Mouse (Mus musculus): ENCODE measurements at regions not wholly inside any gene's neighbourhood (a gene's known extent, or its start where the extent isn't known, plus 50 kb on each side); places are given as distances from the start of the nearest gene placed in this dataset.

- Histone ChIP-seq H3K9me3 (ENCODE audit: low read length) (no peaks in the 10 kb centered on the region), H3K4me1 (ENCODE audit: insufficient read depth, low read length) (peaks cover 11% of the 10 kb centered on the region; the same call in 1 of the 2 replicates), H3K4me2 (replicated peaks; ENCODE audit: low read depth, low read length) (peak overlapping the region; percentile 27; the same call in 1 of the 2 replicates), H3K27me3 (ENCODE audit: insufficient read depth, low read length) (no peaks in the 10 kb centered on the region), H3K27ac (ENCODE audit: low read length) (no peak overlapping the region), H3K36me3 (ENCODE audit: insufficient read depth, low read length) (no peaks in the 10 kb centered on the region), H3K9ac (replicated peaks; ENCODE audit: low read length) (no peak overlapping the region), H3K4me3 (ENCODE audit: low read length) (no peak overlapping the region)
- WGBS, result 54% methylated on average over 7 of the region's 7 CpGs
- peak; percentile 49; the same call in 1 of the 2 replicates for ATAC-seq (ENCODE audit: low FRiP score, low TSS enrichment)
Measured at GRCm38 (mm10) chr15:61239414-61239813, 316.6 kb upstream of the A1bg start.

- H3K36me3 ChIP-seq (ENCODE audit: insufficient read depth, low read length), result no peaks in the 10 kb centered on the region
- no peak overlapping the region for H3K4me3 ChIP-seq (ENCODE audit: low read length)
- peaks cover 11% of the 10 kb centered on the region; the same call in 1 of the 2 replicates for H3K4me1 ChIP-seq (ENCODE audit: insufficient read depth, low read length)
- 60% methylated on average over 10 of the region's 12 CpGs for WGBS
- H3K27ac ChIP-seq (ENCODE audit: low read length), result no peak overlapping the region
- peak; percentile 57 for ATAC-seq (ENCODE audit: low FRiP score, low TSS enrichment)
- no peaks in the 10 kb centered on the region for H3K9me3 ChIP-seq (ENCODE audit: low read length)
- H3K4me2 ChIP-seq (replicated peaks; ENCODE audit: low read depth, low read length), result 0 out of 2 replicates have a peak overlapping the region, but pooled peaks have one; percentile 27
- H3K27me3 ChIP-seq (ENCODE audit: insufficient read depth, low read length), result no peaks in the 10 kb centered on the region
- no peak overlapping the region for H3K9ac ChIP-seq (replicated peaks; ENCODE audit: low read length)
Measured at GRCm38 (mm10) chr15:61238996-61239395, 316.2 kb upstream of the A1bg start.

- 65% methylated on average over 3 of the region's 3 CpGs for WGBS
- H3K27ac ChIP-seq (ENCODE audit: low read length), result no peak overlapping the region
- no peak for ATAC-seq (ENCODE audit: low FRiP score, low TSS enrichment)
Measured at GRCm38 (mm10) chr15:61229579-61229978, 306.8 kb upstream of the A1bg start.

GRCm38 (mm10) chr15:61222923-61223322 is 300.1 kb upstream of the A1bg start:
- ATAC-seq (ENCODE audit: low FRiP score, low TSS enrichment), result no peak
- WGBS, result 36% methylated on average over 1 of the region's 1 CpGs
- Histone ChIP-seq H3K27me3 (ENCODE audit: insufficient read depth, low read length) (no peaks in the 10 kb centered on the region), H3K36me3 (ENCODE audit: insufficient read depth, low read length) (no peaks in the 10 kb centered on the region), H3K4me2 (replicated peaks; ENCODE audit: low read depth, low read length) (no peak overlapping the region), H3K9me3 (ENCODE audit: low read length) (no peaks in the 10 kb centered on the region), H3K4me1 (ENCODE audit: insufficient read depth, low read length) (no peaks in the 10 kb centered on the region), H3K4me3 (ENCODE audit: low read length) (no peak overlapping the region), H3K9ac (replicated peaks; ENCODE audit: low read length) (no peak overlapping the region), H3K27ac (ENCODE audit: low read length) (no peak overlapping the region)

More at GRCm38 (mm10) chr15:61229579-61229978, 306.8 kb upstream of the A1bg start:
- no peaks in the 10 kb centered on the region for H3K27me3 ChIP-seq (ENCODE audit: insufficient read depth, low read length)
- H3K9me3 ChIP-seq (ENCODE audit: low read length), result no peaks in the 10 kb centered on the region
- H3K4me1 ChIP-seq (ENCODE audit: insufficient read depth, low read length), result no peaks in the 10 kb centered on the region
- H3K4me2 ChIP-seq (replicated peaks; ENCODE audit: low read depth, low read length), result no peak overlapping the region
- H3K36me3 ChIP-seq (ENCODE audit: insufficient read depth, low read length), result no peaks in the 10 kb centered on the region
- H3K4me3 ChIP-seq (ENCODE audit: low read length), result no peak overlapping the region
- H3K9ac ChIP-seq (replicated peaks; ENCODE audit: low read length), result no peak overlapping the region

- no peak overlapping the region for H3K27ac ChIP-seq (ENCODE audit: low read length)
- no peaks in the 10 kb centered on the region for H3K27me3 ChIP-seq (ENCODE audit: insufficient read depth, low read length)
- H3K36me3 ChIP-seq (ENCODE audit: insufficient read depth, low read length), result no peaks in the 10 kb centered on the region
- no peak for ATAC-seq (ENCODE audit: low FRiP score, low TSS enrichment)
- H3K9me3 ChIP-seq (ENCODE audit: low read length), result no peaks in the 10 kb centered on the region
- H3K9ac ChIP-seq (replicated peaks; ENCODE audit: low read length), result no peak overlapping the region
- no peaks in the 10 kb centered on the region for H3K4me1 ChIP-seq (ENCODE audit: insufficient read depth, low read length)
- H3K4me2 ChIP-seq (replicated peaks; ENCODE audit: low read depth, low read length), result no peak overlapping the region
- no peak overlapping the region for H3K4me3 ChIP-seq (ENCODE audit: low read length)
Measured at GRCm38 (mm10) chr15:61210161-61210560, 287.3 kb upstream of the A1bg start.

GRCm38 (mm10) chr15:61189981-61190380 is 267.2 kb upstream of the A1bg start:
- Histone ChIP-seq H3K27me3 (ENCODE audit: insufficient read depth, low read length) (no peaks in the 10 kb centered on the region), H3K4me1 (ENCODE audit: insufficient read depth, low read length) (no peaks in the 10 kb centered on the region), H3K9me3 (ENCODE audit: low read length) (no peaks in the 10 kb centered on the region), H3K36me3 (ENCODE audit: insufficient read depth, low read length) (no peaks in the 10 kb centered on the region), H3K4me3 (ENCODE audit: low read length) (no peak overlapping the region), H3K4me2 (replicated peaks; ENCODE audit: low read depth, low read length) (no peak overlapping the region), H3K27ac (ENCODE audit: low read length) (no peak overlapping the region), H3K9ac (replicated peaks; ENCODE audit: low read length) (no peak overlapping the region)
- 95% methylated on average over 1 of the region's 1 CpGs for WGBS
- no peak for ATAC-seq (ENCODE audit: low FRiP score, low TSS enrichment)

GRCm38 (mm10) chr15:61189481-61189880 is 266.7 kb upstream of the A1bg start:
- H3K9me3 ChIP-seq (ENCODE audit: low read length), result no peaks in the 10 kb centered on the region
- 0 out of 2 replicates have a peak, but pooled peaks cover under 1% of the 10 kb centered on the region for H3K4me1 ChIP-seq (ENCODE audit: insufficient read depth, low read length)
- no peak overlapping the region for H3K4me2 ChIP-seq (replicated peaks; ENCODE audit: low read depth, low read length)
- H3K4me3 ChIP-seq (ENCODE audit: low read length), result no peak overlapping the region
- ATAC-seq (ENCODE audit: low FRiP score, low TSS enrichment), result no peak
- 57% methylated on average over 8 of the region's 8 CpGs for WGBS
- no peak overlapping the region for H3K9ac ChIP-seq (replicated peaks; ENCODE audit: low read length)
- no peaks in the 10 kb centered on the region for H3K36me3 ChIP-seq (ENCODE audit: insufficient read depth, low read length)
- no peaks in the 10 kb centered on the region for H3K27me3 ChIP-seq (ENCODE audit: insufficient read depth, low read length)
- no peak overlapping the region for H3K27ac ChIP-seq (ENCODE audit: low read length)

- Histone ChIP-seq H3K9ac (replicated peaks; ENCODE audit: low read length) (no peak overlapping the region), H3K4me3 (ENCODE audit: low read length) (no peak overlapping the region), H3K9me3 (ENCODE audit: low read length) (no peaks in the 10 kb centered on the region), H3K36me3 (ENCODE audit: insufficient read depth, low read length) (no peaks in the 10 kb centered on the region), H3K27ac (ENCODE audit: low read length) (0 out of 2 replicates have a peak overlapping the region, but pooled peaks have one; percentile 6), H3K4me1 (ENCODE audit: insufficient read depth, low read length) (peaks cover 16% of the 10 kb centered on the region), H3K27me3 (ENCODE audit: insufficient read depth, low read length) (no peaks in the 10 kb centered on the region), H3K4me2 (replicated peaks; ENCODE audit: low read depth, low read length) (no peak overlapping the region)
- 63% methylated on average over 2 of the region's 2 CpGs for WGBS
- no peak for ATAC-seq (ENCODE audit: low FRiP score, low TSS enrichment)
Measured at GRCm38 (mm10) chr15:61184597-61184963, 261.8 kb upstream of the A1bg start.

- Histone ChIP-seq H3K4me1 (ENCODE audit: insufficient read depth, low read length) (peaks cover 16% of the 10 kb centered on the region), H3K36me3 (ENCODE audit: insufficient read depth, low read length) (no peaks in the 10 kb centered on the region), H3K27me3 (ENCODE audit: insufficient read depth, low read length) (no peaks in the 10 kb centered on the region), H3K27ac (ENCODE audit: low read length) (0 out of 2 replicates have a peak overlapping the region, but pooled peaks have one; percentile 6), H3K9me3 (ENCODE audit: low read length) (no peaks in the 10 kb centered on the region), H3K4me3 (ENCODE audit: low read length) (no peak overlapping the region), H3K4me2 (replicated peaks; ENCODE audit: low read depth, low read length) (no peak overlapping the region), H3K9ac (replicated peaks; ENCODE audit: low read length) (no peak overlapping the region)
- ATAC-seq (ENCODE audit: low FRiP score, low TSS enrichment), result no peak
- WGBS, result 28% methylated on average over 11 of the region's 11 CpGs
Measured at GRCm38 (mm10) chr15:61183751-61184596, 261.2 kb upstream of the A1bg start.

GRCm38 (mm10) chr15:61183291-61183690 is 260.5 kb upstream of the A1bg start:
- Histone ChIP-seq H3K9me3 (ENCODE audit: low read length) (no peaks in the 10 kb centered on the region), H3K27ac (ENCODE audit: low read length) (0 out of 2 replicates have a peak overlapping the region, but pooled peaks have one; percentile 15), H3K4me3 (ENCODE audit: low read length) (no peak overlapping the region), H3K36me3 (ENCODE audit: insufficient read depth, low read length) (no peaks in the 10 kb centered on the region), H3K4me1 (ENCODE audit: insufficient read depth, low read length) (peaks cover 16% of the 10 kb centered on the region), H3K27me3 (ENCODE audit: insufficient read depth, low read length) (no peaks in the 10 kb centered on the region), H3K9ac (replicated peaks; ENCODE audit: low read length) (no peak overlapping the region), H3K4me2 (replicated peaks; ENCODE audit: low read depth, low read length) (no peak overlapping the region)
- ATAC-seq (ENCODE audit: low FRiP score, low TSS enrichment), result peak; percentile 67; the same call in 1 of the 2 replicates
- 19% methylated on average over 5 of the region's 5 CpGs for WGBS

All from kidney, embryonic 16.5 days (tissue).